Mouse (Mus musculus): ENCODE data around the gene Vmac.

DNA sequence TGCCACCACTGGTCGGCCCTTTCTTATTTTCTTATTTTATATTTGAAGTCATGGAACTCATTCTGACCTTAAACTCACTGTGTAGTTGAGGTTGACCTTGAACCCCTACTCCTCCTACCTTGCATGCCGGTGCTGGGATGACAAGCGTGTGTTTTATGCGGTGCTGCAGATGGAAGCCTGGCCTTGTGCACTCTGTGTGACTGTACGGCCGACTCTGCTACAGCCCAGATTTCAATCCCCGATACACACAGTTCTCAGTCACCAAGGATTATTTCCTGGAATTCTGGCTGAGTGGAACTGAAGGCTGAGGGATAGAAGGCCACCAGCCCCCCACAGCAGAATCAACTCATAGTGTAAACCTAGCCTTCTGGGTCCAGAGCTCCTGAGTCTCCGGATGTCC is 48.1 kb downstream of the Vmac start:
- TF ChIP-seq POLR2A (IDR thresholded peaks at IDR 0.05; ENCODE audit: low read depth, low read length): no peak
- no peak for TF ChIP-seq CTCF (IDR thresholded peaks at IDR 0.05; ENCODE audit: extremely low read depth, insufficient read length, insufficient replicate concordance, low read depth, low read length)
